Mouse (Mus musculus) cerebral cortex, adult 2 months (tissue): ENCODE results near the gene Acads.

Experiments used
- WGBS: fragments of 180-500 bp; shearing (Covaris S2); methylation state at CpG from one replicate; pipeline ENCODE4 v1.1.7; 2018; 5-methylcytosine and 5-hydroxymethylcytosine counted together

The Acads gene

DNA sequence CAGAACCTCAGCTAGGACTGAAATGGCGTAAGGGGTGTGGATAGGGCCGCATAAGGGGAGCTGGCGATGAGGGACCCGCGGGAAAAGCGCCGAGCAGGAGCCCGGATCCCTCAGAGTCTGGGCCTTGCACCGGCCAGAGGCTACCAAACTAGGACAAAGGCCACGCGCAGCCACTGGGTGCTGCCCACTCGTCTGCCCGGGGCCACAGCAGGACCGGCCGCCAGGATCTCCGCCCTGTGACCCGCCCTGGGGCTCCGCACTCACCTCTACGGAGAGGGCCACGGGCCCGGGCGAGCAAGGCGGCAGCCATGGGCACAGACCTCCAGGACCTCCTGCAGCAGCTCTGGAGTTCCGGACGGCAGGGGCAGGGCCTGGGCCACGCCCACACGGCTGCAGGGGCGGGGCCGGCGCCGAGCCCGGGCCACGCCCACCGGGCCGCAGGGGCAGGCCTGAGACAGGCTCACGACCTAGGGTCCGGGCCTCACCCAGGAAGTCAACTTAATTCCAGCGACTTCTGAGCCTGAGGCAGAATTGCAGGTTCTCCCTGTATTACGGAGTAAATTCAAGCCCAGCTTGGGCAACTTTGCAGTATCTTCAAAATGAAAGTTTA lies at the start of gene Acads:
Gene Acads (minus strand): TSS at position 386 of the 610 bp plus-strand sequence.
- 12% methylated on average over 39 of the region's 39 CpGs for WGBS

- WGBS = 70% methylated on average over 6 of the region's 6 CpGs
These were observed 48.2 kb upstream of the Acads start for GRCm38 (mm10) chr5:115167396-115167795.

DNA sequence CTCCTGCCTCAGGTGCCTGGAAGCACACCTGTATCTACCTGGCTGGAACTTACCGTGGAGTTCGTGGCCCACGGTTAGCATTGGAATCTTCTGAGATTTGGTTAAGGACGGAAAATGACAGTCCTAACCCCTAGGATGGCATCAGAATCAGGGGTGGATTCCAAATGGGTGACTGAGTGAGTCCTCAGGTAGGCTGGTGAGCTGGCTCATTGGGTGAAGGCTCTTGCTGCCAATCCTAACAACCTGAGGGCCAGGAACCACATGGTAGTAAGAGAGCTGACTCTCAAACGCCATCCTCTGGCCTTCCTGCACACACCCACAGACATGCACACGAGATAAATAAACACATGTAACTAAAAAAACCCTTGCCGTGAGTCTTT lies 47.7 kb upstream of the Acads start:
- WGBS = 75% methylated on average over 7 of the region's 7 CpGs

- 59% methylated on average over 11 of the region's 11 CpGs for WGBS
These were observed 47.0 kb upstream of the Acads start for GRCm38 (mm10) chr5:115165895-115166814.

GRCm38 (mm10) chr5:115165351-115165750 lies 46.2 kb upstream of the Acads start:
- WGBS = 54% methylated on average over 9 of the region's 9 CpGs

DNA sequence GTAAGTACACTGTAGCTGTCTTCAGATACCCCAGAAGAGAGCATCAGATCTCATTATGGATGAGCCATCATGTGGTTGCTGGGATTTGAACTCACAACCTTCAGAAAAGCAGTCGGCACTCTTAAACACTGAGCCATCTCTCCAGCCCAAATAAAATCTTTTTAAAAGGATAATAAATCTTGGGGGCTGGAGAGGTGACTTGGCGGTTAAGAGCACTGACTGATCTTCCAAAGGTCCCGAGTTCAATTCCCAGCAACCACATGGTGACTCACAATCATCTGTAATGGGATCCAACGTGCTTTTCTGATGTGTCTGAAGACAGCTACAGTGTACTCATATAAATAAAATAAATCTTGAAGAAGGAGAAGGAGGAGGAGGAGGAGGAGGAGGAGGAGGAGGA lies 45.3 kb upstream of the Acads start:
- 76% methylated on average over 4 of the region's 4 CpGs for WGBS

DNA sequence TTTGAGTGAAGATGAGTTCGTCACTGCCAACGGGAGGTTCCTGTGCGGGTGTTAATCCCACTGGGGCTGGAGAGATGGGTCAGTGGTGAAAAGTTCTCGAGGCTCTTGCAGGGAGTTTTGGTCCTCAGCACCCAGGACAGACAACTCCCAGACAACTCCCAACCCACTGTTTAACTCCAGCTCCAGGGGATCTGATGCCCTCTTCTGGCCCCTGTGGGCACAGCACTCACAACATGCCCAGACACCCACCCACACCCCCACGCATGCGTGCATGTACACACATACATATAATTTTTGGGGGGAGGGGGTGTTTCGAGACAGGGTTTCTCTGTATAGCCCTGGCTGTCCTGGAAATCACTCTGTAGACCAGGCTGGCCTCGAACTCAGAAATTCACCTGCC lies 44.4 kb upstream of the Acads start:
- WGBS = 34% methylated on average over 8 of the region's 8 CpGs

DNA sequence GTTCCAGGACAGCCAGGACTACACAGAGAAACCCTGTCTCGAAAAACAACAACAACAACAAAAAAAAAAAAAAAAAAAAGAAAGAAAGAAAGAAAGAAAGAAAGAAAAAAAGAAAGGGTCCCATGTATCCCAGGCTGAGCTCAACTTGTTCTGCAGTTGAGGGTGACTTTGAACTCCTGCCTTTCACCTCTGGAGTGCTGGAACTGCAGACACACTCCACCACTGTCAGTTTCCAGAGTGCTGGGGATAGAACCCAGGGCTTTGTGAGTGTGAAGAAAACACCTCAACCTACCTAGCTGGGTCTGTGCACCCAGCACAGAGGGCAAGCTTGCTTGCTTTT lies 42.8 kb upstream of the Acads start:
- WGBS = 77% methylated on average over 1 of the region's 1 CpGs

- WGBS = 48% methylated on average over 13 of the region's 13 CpGs
These were observed 42.2 kb upstream of the Acads start for GRCm38 (mm10) chr5:115161064-115161939.

GRCm38 (mm10) chr5:115160655-115161054 lies 41.5 kb upstream of the Acads start:
- WGBS = 67% methylated on average over 6 of the region's 6 CpGs

DNA sequence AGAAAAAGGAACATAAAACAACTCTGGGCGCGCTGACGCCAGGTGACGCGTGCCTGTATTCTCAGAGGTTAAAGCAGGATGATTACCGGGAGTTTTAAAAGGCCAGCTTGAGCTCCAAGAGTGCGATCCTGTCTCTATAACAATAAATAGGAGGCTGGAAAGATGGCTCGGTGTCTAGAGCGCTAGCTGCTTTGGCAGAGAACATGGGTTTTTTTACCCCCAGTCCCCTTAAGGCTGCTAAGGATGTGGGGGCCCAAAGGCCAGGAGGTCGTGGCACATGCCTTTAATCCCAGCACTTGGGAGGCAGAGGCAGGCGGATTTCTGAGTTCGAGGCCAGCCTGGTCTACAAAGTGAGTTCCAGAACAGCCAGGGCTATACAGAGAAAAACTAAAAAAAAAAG lies 40.0 kb upstream of the Acads start:
- 27% methylated on average over 12 of the region's 12 CpGs for WGBS

GRCm38 (mm10) chr5:115158040-115158983 lies 39.2 kb upstream of the Acads start, which contains the start of gene Mlec:
Gene Mlec (minus strand): TSS chr5:115158179.
- under 1% methylated on average over 75 of the region's 78 CpGs for WGBS

- 2% methylated on average over 26 of the region's 26 CpGs for WGBS
These were observed 37.9 kb upstream of the Acads start for GRCm38 (mm10) chr5:115156933-115157589.

DNA sequence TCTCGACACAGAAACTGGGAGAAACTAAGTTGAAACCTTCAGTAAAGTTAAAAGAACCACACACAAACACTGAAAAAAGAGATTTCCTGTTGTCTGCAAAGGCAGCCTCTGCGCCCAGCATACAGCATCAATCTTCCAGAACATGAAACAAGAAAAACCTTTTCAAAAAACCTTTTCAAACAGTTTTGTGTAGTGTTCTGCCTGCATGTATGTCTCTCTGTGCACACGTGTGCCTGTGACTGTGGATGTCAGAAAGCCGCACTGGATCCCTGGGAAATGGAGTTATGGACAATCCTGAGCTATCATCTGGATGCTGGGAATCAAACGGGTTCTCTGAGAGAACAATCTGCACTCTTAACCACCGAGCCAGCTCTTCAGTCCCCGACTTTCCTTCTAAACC lies 37.3 kb upstream of the Acads start:
- WGBS = 36% methylated on average over 7 of the region's 7 CpGs

GRCm38 (mm10) chr5:115155831-115156230 lies 36.7 kb upstream of the Acads start:
- 25% methylated on average over 5 of the region's 5 CpGs for WGBS

DNA sequence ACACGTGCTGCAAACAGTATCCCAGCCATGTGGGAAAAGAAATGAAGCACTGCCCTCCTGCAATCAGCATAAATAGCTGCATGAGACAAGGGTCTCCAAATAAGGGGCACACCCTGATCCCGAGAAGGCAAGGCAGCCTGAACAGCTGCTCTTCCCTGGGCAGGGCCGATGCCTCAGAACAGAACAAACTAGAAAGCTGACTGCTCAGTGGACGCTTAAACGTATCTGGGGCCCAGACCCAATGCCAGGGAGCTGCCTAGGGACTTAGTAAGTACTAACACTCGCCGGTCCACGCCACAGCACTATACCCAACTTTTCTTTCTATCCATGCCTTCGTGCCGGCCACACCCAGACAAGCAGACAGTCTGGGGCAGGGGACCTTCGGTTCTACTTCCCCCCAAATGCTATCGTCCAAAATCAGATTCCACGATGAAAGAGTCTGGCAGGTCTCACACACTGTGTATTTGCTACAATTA lies 36.0 kb upstream of the Acads start:
- WGBS = 54% methylated on average over 13 of the region's 13 CpGs

GRCm38 (mm10) chr5:115152132-115152956 lies 33.2 kb upstream of the Acads start:
- 52% methylated on average over 8 of the region's 8 CpGs for WGBS

DNA sequence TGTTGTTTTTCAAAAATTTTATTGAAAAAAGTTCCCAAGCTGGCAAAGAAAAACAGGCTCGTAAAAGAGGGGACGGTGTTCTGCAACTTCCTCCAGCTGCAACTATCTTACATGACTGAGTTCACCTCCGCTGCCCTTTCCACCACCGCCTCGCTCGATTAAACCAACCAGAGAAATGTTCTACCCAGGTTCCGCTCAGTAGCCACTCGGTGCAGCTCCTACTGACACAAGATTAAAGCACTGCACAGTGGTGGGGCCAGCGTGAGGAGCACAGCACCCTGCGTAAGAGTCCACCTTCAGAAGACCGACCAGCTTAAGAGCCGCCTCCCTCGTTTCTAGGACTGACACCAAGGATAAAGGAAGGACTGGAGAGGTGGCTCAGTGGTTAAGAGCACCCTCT lies 32.3 kb upstream of the Acads start:
- 85% methylated on average over 13 of the region's 13 CpGs for WGBS

DNA sequence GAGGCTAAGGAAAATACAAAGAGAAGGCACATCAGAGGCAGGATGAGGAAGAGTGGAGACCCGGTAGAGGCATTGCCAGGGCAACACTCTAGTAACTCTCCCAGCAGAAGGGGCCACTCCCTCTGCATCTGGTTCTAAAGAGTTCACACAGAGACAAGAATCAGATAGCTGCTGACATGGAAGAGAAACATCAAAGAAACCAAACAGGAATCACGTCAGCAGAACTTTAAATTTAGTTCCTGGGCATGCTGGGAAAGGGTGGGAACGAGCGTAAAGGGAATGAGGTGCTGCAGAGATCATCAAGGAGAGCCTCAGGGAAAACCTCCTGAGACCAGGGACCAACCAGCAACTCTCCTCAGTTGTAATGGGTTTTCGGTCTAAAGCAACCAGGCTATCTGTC lies 31.8 kb upstream of the Acads start:
- 74% methylated on average over 5 of the region's 5 CpGs for WGBS
